Mouse (Mus musculus) midbrain, embryonic 12.5 days (tissue): ENCODE measurements around the gene Rdm1. TPM values are rescaled to one million over a fixed set of nuclear protein-coding genes. Genes with fewer than 3 reads are reported as not detected.

Experiments used
- ATAC-seq: fragments of 200-750 bp; cut with Nextera tagmentation; 2 replicates; pipeline ENCODE4 v1.8.0; 2017; ENCODE audit warnings: low read depth, moderate TSS enrichment, moderate library complexity; ENCODE audit not compliant: low FRiP score
- H3K27ac ChIP-seq: fragments of 300-500 bp; sonication (generic); replicated peaks from 2 replicates; pipeline ENCODE4 v1.5.1; 2016; ENCODE audit warnings: mild to moderate bottlenecking
- H3K27me3 ChIP-seq: fragments of 300-500 bp; sonication (generic); 2 replicates; pipeline ENCODE4 v1.6.1; 2016; ENCODE audit warnings: mild to moderate bottlenecking
- H3K36me3 ChIP-seq: fragments of 300-500 bp; sonication (generic); 2 replicates; pipeline ENCODE4 v1.6.1; 2016
- H3K4me1 ChIP-seq: fragments of 300-500 bp; sonication (generic); 2 replicates; pipeline ENCODE4 v1.6.1; 2016
- H3K4me2 ChIP-seq: fragments of 300-500 bp; sonication (generic); replicated peaks from 2 replicates; pipeline ENCODE4 v1.6.1; 2016; ENCODE audit warnings: mild to moderate bottlenecking, moderate library complexity
- H3K4me3 ChIP-seq: fragments of 300-500 bp; sonication (generic); 2 replicates; pipeline ENCODE4 v1.5.1; 2016; ENCODE audit warnings: mild to moderate bottlenecking
- H3K9ac ChIP-seq: fragments of 300-500 bp; sonication (generic); replicated peaks from 2 replicates; pipeline ENCODE4 v1.6.1; 2016; ENCODE audit warnings: mild to moderate bottlenecking, moderate library complexity
- H3K9me3 ChIP-seq: fragments of 300-500 bp; sonication (generic); 2 replicates; pipeline ENCODE4 v1.6.1; 2016; ENCODE audit warnings: mild to moderate bottlenecking
- WGBS: fragments of 180-500 bp; shearing (Covaris S2); methylation state at CpG from one replicate; pipeline ENCODE4 v1.1.7; 2016; 5-methylcytosine and 5-hydroxymethylcytosine counted together
- polyA plus RNA-seq: library from polyadenylated mRNA; unstranded; fragments of >200 nt; fragmentation: Nextera tagmentation; extraction: Ambion mirVana; gene quantifications from 2 replicates; pipeline ENCODE4 v1.2.1, GENCODE M21; 2016

Rdm1 gene
- polyA plus RNA-seq, 1 experiment from 2014 or later: 48.9 TPM

- Histone ChIP-seq H3K36me3 (no peaks in the 10 kb centered on the region), H3K27me3 (no peaks in the 10 kb centered on the region), H3K9ac (no peak overlapping the region), H3K4me1 (peaks cover 9% of the 10 kb centered on the region; the same call in 1 of the 2 replicates), H3K4me3 (no peak overlapping the region), H3K9me3 (no peaks in the 10 kb centered on the region), H3K27ac (no peak overlapping the region), H3K4me2 (no peak overlapping the region)
- 70% methylated on average over 5 of the region's 5 CpGs for WGBS
- ATAC-seq: no peak
Measured at GRCm38 (mm10) chr11:101678770-101679169, 51.8 kb downstream of the Rdm1 start.

- ATAC-seq: no peak
Measured at GRCm38 (mm10) chr11:101679907-101680306, 52.9 kb downstream of the Rdm1 start.

GRCm38 (mm10) chr11:101680634-101681325 is 53.8 kb downstream of the Rdm1 start:
- Histone ChIP-seq H3K36me3 (no peaks in the 10 kb centered on the region), H3K9me3 (no peaks in the 10 kb centered on the region), H3K4me3 (no peak overlapping the region), H3K4me2 (no peak overlapping the region), H3K4me1 (peaks cover 9% of the 10 kb centered on the region; the same call in 1 of the 2 replicates), H3K9ac (no peak overlapping the region), H3K27me3 (no peaks in the 10 kb centered on the region), H3K27ac (0 out of 2 replicates have a peak overlapping the region, but pooled peaks have one; percentile 25)
- WGBS: 47% methylated on average over 3 of the region's 3 CpGs
- no peak for ATAC-seq

More at GRCm38 (mm10) chr11:101679907-101680306, 52.9 kb downstream of the Rdm1 start:
- Histone ChIP-seq H3K9ac (peak overlapping the region; percentile 24; the same call in 1 of the 2 replicates), H3K4me2 (no peak overlapping the region), H3K27me3 (no peaks in the 10 kb centered on the region), H3K4me3 (no peak overlapping the region), H3K27ac (peak overlapping the region; percentile 25; the same call in 1 of the 2 replicates), H3K36me3 (no peaks in the 10 kb centered on the region), H3K4me1 (peaks cover 9% of the 10 kb centered on the region; the same call in 1 of the 2 replicates), H3K9me3 (no peaks in the 10 kb centered on the region)
- 58% methylated on average over 6 of the region's 7 CpGs for WGBS

GRCm38 (mm10) chr11:101681968-101682367 is 55.0 kb downstream of the Rdm1 start:
- Histone ChIP-seq H3K4me3 (no peak overlapping the region), H3K9ac (no peak overlapping the region), H3K4me1 (peaks cover 9% of the 10 kb centered on the region; the same call in 1 of the 2 replicates), H3K27ac (no peak overlapping the region), H3K9me3 (no peaks in the 10 kb centered on the region), H3K27me3 (no peaks in the 10 kb centered on the region), H3K4me2 (no peak overlapping the region), H3K36me3 (no peaks in the 10 kb centered on the region)
- 80% methylated on average over 1 of the region's 1 CpGs for WGBS
- ATAC-seq: no peak

- WGBS: 79% methylated on average over 7 of the region's 7 CpGs
- H3K9me3 ChIP-seq: no peaks in the 10 kb centered on the region
- no peak for ATAC-seq
Measured at GRCm38 (mm10) chr11:101682410-101682960, 55.5 kb downstream of the Rdm1 start.

More at GRCm38 (mm10) chr11:101682410-101682960, 55.5 kb downstream of the Rdm1 start:
- no peaks in the 10 kb centered on the region for H3K36me3 ChIP-seq
- H3K27me3 ChIP-seq: 0 out of 2 replicates have a peak, but pooled peaks cover 4% of the 10 kb centered on the region
- H3K9ac ChIP-seq: no peak overlapping the region
- H3K4me1 ChIP-seq: peaks cover 13% of the 10 kb centered on the region; the same call in 1 of the 2 replicates
- no peak overlapping the region for H3K4me2 ChIP-seq
- no peak overlapping the region for H3K27ac ChIP-seq
- no peak overlapping the region for H3K4me3 ChIP-seq

Other genes starting within 250 kb of the Rdm1 start
- 90.8 and 91.0 TPM in 2 replicates for gene Aarsd1, start 209.6 kb upstream of the Rdm1 start, polyA plus RNA-seq
- 5.6 and 7.8 TPM in 2 replicates for gene Gm27029, start 202.4 kb upstream of the Rdm1 start, polyA plus RNA-seq
- 27.0 and 30.2 TPM in 2 replicates for gene Rundc1, start 202.1 kb upstream of the Rdm1 start, polyA plus RNA-seq
- gene Ptges3l, start 201.9 kb upstream of the Rdm1 start, polyA plus RNA-seq: 2.3 and 3.1 TPM in 2 replicates
- gene Rpl27, start 184.9 kb upstream of the Rdm1 start, polyA plus RNA-seq: 310 and 319 TPM in 2 replicates
- 3.0 and 3.9 TPM in 2 replicates for gene Ifi35, start 178.8 kb upstream of the Rdm1 start, polyA plus RNA-seq
- 89.5 and 92.3 TPM in 2 replicates for gene Rnd2, start 162.2 kb upstream of the Rdm1 start, polyA plus RNA-seq
- 69.3 and 73.0 TPM in 2 replicates for gene Vat1, start 161.0 kb upstream of the Rdm1 start, polyA plus RNA-seq
- 16.1 and 21.1 TPM in 2 replicates for gene Brca1, start 75.2 kb upstream of the Rdm1 start, polyA plus RNA-seq
- 119 and 130 TPM in 2 replicates for gene Nbr1, start 75.0 kb upstream of the Rdm1 start, polyA plus RNA-seq
- gene Tmem106a, start 45.0 kb upstream of the Rdm1 start, polyA plus RNA-seq: 3.4 and 4.5 TPM in 2 replicates
- gene Gm11634, start 27.9 kb upstream of the Rdm1 start, polyA plus RNA-seq: not detected in 2 replicates
- gene Arl4d, start 38.3 kb downstream of the Rdm1 start, polyA plus RNA-seq: 6.5 and 8.4 TPM in 2 replicates
- 46.9 and 48.0 TPM in 2 replicates for gene Dhx8, start 105.7 kb downstream of the Rdm1 start, polyA plus RNA-seq
- 4.1 and 4.3 TPM in 2 replicates for gene Etv4, start 158.2 kb downstream of the Rdm1 start, polyA plus RNA-seq